Mouse (Mus musculus): ENCODE data around the gene Acyp1. TPM values are rescaled to one million over a fixed set of nuclear protein-coding genes. Genes with fewer than 3 reads are reported as not detected.

Acyp1 gene
- polyA plus RNA-seq, 1 experiment from 2014 or later = 75.7 TPM

- peaks cover 15% of the 10 kb centered on the region for H3K4me1 ChIP-seq
- H3K36me3 ChIP-seq (ENCODE audit: poor library complexity, severe bottlenecking) = no peaks in the 10 kb centered on the region
- H3K9me3 ChIP-seq (replicated peaks) = no peaks in the 10 kb centered on the region
- ATAC-seq = no peak; the same call in 1 of the 2 replicates
- no peaks in the 10 kb centered on the region for H3K27me3 ChIP-seq
- H3K4me2 ChIP-seq = peak overlapping the region; percentile 86
- peak overlapping the region; percentile 81 for H3K4me3 ChIP-seq
- no peak overlapping the region for H3K9ac ChIP-seq
- H3K27ac ChIP-seq = peak overlapping the region; percentile 40; the same call in 1 of the 2 replicates
- WGBS = 48% methylated on average over 12 of the region's 12 CpGs
Observed at GRCm38 (mm10) chr12:85280845-85281651, 7.2 kb downstream of the Acyp1 start.

- WGBS = under 1% methylated on average over 31 of the region's 31 CpGs
- ATAC-seq = peak; percentile 99
Observed at GRCm38 (mm10) chr12:85280105-85280844, 8.0 kb downstream of the Acyp1 start.

GRCm38 (mm10) chr12:85279396-85280080 lies 8.7 kb downstream of the Acyp1 start:
- H3K9me3 ChIP-seq (replicated peaks) = no peaks in the 10 kb centered on the region
- 0 out of 2 replicates have a peak overlapping the region, but pooled peaks have one; percentile 72 for H3K27ac ChIP-seq
- peak; percentile 44; the same call in 1 of the 2 replicates for ATAC-seq
- H3K27me3 ChIP-seq = no peaks in the 10 kb centered on the region
- H3K36me3 ChIP-seq (ENCODE audit: poor library complexity, severe bottlenecking) = peaks cover 6% of the 10 kb centered on the region; the same call in 1 of the 2 replicates
- H3K9ac ChIP-seq = peak overlapping the region; percentile 90
- H3K4me3 ChIP-seq = peak overlapping the region; percentile 81
- H3K4me2 ChIP-seq = peak overlapping the region; percentile 86
- 9% methylated on average over 10 of the region's 10 CpGs for WGBS
- H3K4me1 ChIP-seq = peaks cover 15% of the 10 kb centered on the region

More at GRCm38 (mm10) chr12:85280105-85280844, 8.0 kb downstream of the Acyp1 start:
- peak overlapping the region; percentile 90 for H3K9ac ChIP-seq
- peak overlapping the region; percentile 81 for H3K4me3 ChIP-seq
- no peaks in the 10 kb centered on the region for H3K9me3 ChIP-seq (replicated peaks)
- peak overlapping the region; percentile 86 for H3K4me2 ChIP-seq
- peak overlapping the region; percentile 72; the same call in 1 of the 2 replicates for H3K27ac ChIP-seq
- peaks cover 15% of the 10 kb centered on the region for H3K4me1 ChIP-seq
- H3K27me3 ChIP-seq = no peaks in the 10 kb centered on the region
- no peaks in the 10 kb centered on the region for H3K36me3 ChIP-seq (ENCODE audit: poor library complexity, severe bottlenecking)

- no peaks in the 10 kb centered on the region for H3K27me3 ChIP-seq
Observed at GRCm38 (mm10) chr12:85278919-85279318, 9.3 kb downstream of the Acyp1 start.

GRCm38 (mm10) chr12:85276273-85276672 lies 12.0 kb downstream of the Acyp1 start:
- no peaks in the 10 kb centered on the region for H3K9me3 ChIP-seq (replicated peaks)
- peaks cover 12% of the 10 kb centered on the region for H3K4me1 ChIP-seq
- WGBS = 55% methylated on average over 5 of the region's 5 CpGs
- no peak overlapping the region for H3K9ac ChIP-seq
- no peak overlapping the region for H3K4me2 ChIP-seq
- no peak overlapping the region for H3K4me3 ChIP-seq
- no peak overlapping the region for H3K27ac ChIP-seq
- no peaks in the 10 kb centered on the region for H3K27me3 ChIP-seq
- no peak for ATAC-seq
- H3K36me3 ChIP-seq (ENCODE audit: poor library complexity, severe bottlenecking) = peaks cover 7% of the 10 kb centered on the region; the same call in 1 of the 2 replicates

More at GRCm38 (mm10) chr12:85278919-85279318, 9.3 kb downstream of the Acyp1 start:
- Histone ChIP-seq H3K9me3 (replicated peaks) (no peaks in the 10 kb centered on the region), H3K4me2 (no peak overlapping the region), H3K36me3 (ENCODE audit: poor library complexity, severe bottlenecking) (peaks cover 7% of the 10 kb centered on the region; the same call in 1 of the 2 replicates), H3K9ac (no peak overlapping the region), H3K4me1 (peaks cover 15% of the 10 kb centered on the region), H3K27ac (no peak overlapping the region), H3K4me3 (no peak overlapping the region)
- no peak for ATAC-seq
- WGBS = 93% methylated on average over 10 of the region's 10 CpGs

GRCm38 (mm10) chr12:85273508-85273907 lies 14.7 kb downstream of the Acyp1 start:
- Histone ChIP-seq H3K9me3 (replicated peaks) (no peaks in the 10 kb centered on the region), H3K4me3 (no peak overlapping the region), H3K27me3 (no peaks in the 10 kb centered on the region), H3K36me3 (ENCODE audit: poor library complexity, severe bottlenecking) (peaks cover 7% of the 10 kb centered on the region; the same call in 1 of the 2 replicates), H3K9ac (no peak overlapping the region), H3K4me1 (peaks cover 5% of the 10 kb centered on the region), H3K27ac (no peak overlapping the region), H3K4me2 (no peak overlapping the region)
- ATAC-seq = no peak
- 91% methylated on average over 10 of the region's 10 CpGs for WGBS

- no peak overlapping the region for H3K27ac ChIP-seq
- WGBS = 74% methylated on average over 4 of the region's 4 CpGs
- no peak for ATAC-seq
- H3K4me1 ChIP-seq = peaks cover 5% of the 10 kb centered on the region
- H3K27me3 ChIP-seq = no peaks in the 10 kb centered on the region
- no peaks in the 10 kb centered on the region for H3K9me3 ChIP-seq (replicated peaks)
- no peak overlapping the region for H3K4me3 ChIP-seq
- H3K9ac ChIP-seq = no peak overlapping the region
- H3K4me2 ChIP-seq = no peak overlapping the region
- H3K36me3 ChIP-seq (ENCODE audit: poor library complexity, severe bottlenecking) = peaks cover 17% of the 10 kb centered on the region
Observed at GRCm38 (mm10) chr12:85271843-85272206, 16.4 kb downstream of the Acyp1 start.

GRCm38 (mm10) chr12:85271132-85271842 lies 17.0 kb downstream of the Acyp1 start:
- no peak overlapping the region for H3K4me2 ChIP-seq
- no peaks in the 10 kb centered on the region for H3K9me3 ChIP-seq (replicated peaks)
- no peak overlapping the region for H3K27ac ChIP-seq
- H3K4me3 ChIP-seq = no peak overlapping the region
- H3K9ac ChIP-seq = no peak overlapping the region
- 79% methylated on average over 7 of the region's 7 CpGs for WGBS
- peaks cover 5% of the 10 kb centered on the region for H3K4me1 ChIP-seq
- H3K36me3 ChIP-seq (ENCODE audit: poor library complexity, severe bottlenecking) = peaks cover 17% of the 10 kb centered on the region
- no peak for ATAC-seq
- no peaks in the 10 kb centered on the region for H3K27me3 ChIP-seq

GRCm38 (mm10) chr12:85270319-85270718 lies 17.9 kb downstream of the Acyp1 start, which contains the start of gene Mlh3:
Mlh3 (minus strand) TSS chr12:85270599.
- Histone ChIP-seq H3K9me3 (replicated peaks) (no peaks in the 10 kb centered on the region), H3K27ac (peak within 1 kb of the TSS; percentile 83), H3K27me3 (no peaks in the 10 kb centered on the region), H3K36me3 (ENCODE audit: poor library complexity, severe bottlenecking) (peaks cover 24% of the 10 kb centered on the region), H3K4me1 (peaks cover 5% of the 10 kb centered on the region), H3K4me3 (peak within 1 kb of the TSS; percentile 59), H3K9ac (peak within 1 kb of the TSS; percentile 69), H3K4me2 (peak within 1 kb of the TSS; percentile 60)
- under 1% methylated on average over 35 of the region's 35 CpGs for WGBS
- peak; percentile 97 for ATAC-seq

- WGBS = 57% methylated on average over 3 of the region's 3 CpGs
- no peaks in the 10 kb centered on the region for H3K9me3 ChIP-seq (replicated peaks)
Observed at GRCm38 (mm10) chr12:85269821-85270220, 18.4 kb downstream of the Acyp1 start.

GRCm38 (mm10) chr12:85266248-85266647 lies 22.0 kb downstream of the Acyp1 start:
- peaks cover 17% of the 10 kb centered on the region; the same call in 1 of the 2 replicates for H3K36me3 ChIP-seq (ENCODE audit: poor library complexity, severe bottlenecking)
- H3K9ac ChIP-seq = no peak overlapping the region
- H3K27me3 ChIP-seq = no peaks in the 10 kb centered on the region
- no peak overlapping the region for H3K4me3 ChIP-seq
- ATAC-seq = no peak
- no peaks in the 10 kb centered on the region for H3K9me3 ChIP-seq (replicated peaks)
- no peak overlapping the region for H3K27ac ChIP-seq
- WGBS = 95% methylated on average over 3 of the region's 3 CpGs
- peaks cover 8% of the 10 kb centered on the region for H3K4me1 ChIP-seq
- H3K4me2 ChIP-seq = no peak overlapping the region

More at GRCm38 (mm10) chr12:85269821-85270220, 18.4 kb downstream of the Acyp1 start:
- peak; percentile 43 for ATAC-seq
- Histone ChIP-seq H3K36me3 (ENCODE audit: poor library complexity, severe bottlenecking) (peaks cover 20% of the 10 kb centered on the region), H3K4me2 (peak overlapping the region; percentile 60), H3K9ac (peak overlapping the region; percentile 69), H3K4me1 (peaks cover 5% of the 10 kb centered on the region), H3K4me3 (peak overlapping the region; percentile 59), H3K27me3 (no peaks in the 10 kb centered on the region), H3K27ac (peak overlapping the region; percentile 83)

Measured in forebrain, embryonic 13.5 days (tissue).